Mouse (Mus musculus): Measurements from ENCODE around the gene Mrpl46.

Gene Mrpl46

DNA sequence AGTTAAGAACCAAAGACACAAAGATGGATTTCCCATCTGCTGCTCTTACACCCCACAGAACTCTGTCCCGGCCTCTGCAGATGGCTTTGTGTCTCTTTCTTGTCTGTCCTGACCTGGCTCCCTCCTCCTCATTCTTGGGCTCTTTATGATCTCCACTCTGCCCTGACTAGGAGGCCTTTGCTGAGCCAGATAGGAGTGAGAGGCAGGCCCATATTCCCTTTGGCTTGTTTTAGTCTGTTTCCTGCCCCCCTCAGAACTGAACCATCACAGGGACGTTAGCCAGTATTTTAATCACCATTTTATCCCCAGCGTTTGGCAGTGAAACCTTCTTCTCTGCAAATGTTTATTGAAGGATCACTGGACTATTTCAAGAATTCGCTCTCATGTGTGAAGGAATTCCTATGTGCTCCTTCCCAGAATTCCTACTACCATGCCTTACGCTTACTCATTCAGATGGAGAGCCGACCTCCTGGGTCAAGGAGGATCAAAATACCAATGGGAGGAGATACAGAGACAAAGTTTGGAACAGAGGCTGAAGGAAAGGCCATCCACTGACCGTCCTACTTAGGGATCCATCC, 14.2 kb downstream of the Mrpl46 start:
- no peak for DNase-seq (ENCODE audit: low spot score in 2 of 2)

DNA sequence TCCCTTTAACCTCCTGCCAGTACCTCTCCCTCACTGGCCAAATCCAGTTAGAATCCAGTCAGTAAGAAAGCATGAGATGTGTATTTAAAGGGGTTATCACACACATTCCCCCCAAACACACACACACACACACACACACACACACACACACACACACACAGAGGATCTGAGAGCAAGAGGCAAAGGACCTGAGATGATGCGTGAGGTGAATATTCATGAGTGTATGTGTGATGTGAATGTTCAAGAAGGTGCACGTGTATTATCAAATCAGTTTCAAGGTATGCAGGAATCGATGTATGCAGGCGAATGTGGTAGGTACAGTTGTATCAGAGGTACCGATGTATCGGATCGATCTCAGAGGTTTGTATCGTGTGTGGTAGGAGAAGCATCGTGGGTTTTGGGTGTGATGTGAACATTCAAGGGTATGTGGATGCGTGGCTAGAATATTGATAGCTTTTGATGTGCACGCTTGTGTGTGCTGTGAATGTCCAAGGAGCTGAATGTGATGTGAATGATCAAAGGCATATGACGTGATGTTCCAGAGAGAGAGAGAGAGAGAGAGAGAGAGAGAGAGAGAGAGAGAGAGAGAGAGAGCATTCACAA, 15.3 kb downstream of the Mrpl46 start:
- no peak for DNase-seq (ENCODE audit: low spot score in 2 of 2)

DNA sequence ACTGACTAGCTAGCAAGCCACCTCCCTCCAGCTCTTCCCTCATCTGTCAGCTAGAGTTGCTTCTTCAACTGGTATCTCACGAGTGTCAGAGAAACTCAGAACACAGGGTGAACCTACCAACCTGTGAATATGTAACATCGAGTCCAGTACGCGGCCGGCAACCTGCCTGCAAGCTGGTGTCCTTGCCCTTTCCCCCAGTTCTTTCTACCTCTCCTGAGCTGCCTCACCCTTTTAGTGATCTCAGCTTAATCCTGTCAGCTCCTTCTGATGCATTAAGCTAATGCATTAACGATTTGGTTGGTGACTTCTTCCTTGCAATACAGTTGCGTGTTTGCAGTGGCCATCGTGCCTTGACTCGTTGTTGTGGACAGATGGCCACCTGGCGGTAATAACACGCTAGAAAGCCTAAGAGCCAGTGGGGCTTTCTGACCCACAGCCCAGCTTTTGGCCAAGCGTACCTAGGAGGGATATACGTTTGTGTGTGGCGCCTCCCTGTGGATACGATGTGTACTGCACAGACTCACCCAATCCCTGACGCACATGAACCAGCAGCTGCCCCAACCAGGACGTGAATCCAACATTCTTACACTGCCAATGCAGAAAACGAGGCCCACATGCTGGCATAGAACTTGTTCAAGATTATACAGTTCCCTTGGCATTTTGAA, 17.2 kb downstream of the Mrpl46 start:
- peak; percentile 92 to 95 for DNase-seq (ENCODE audit: low spot score in 2 of 2)

DNA sequence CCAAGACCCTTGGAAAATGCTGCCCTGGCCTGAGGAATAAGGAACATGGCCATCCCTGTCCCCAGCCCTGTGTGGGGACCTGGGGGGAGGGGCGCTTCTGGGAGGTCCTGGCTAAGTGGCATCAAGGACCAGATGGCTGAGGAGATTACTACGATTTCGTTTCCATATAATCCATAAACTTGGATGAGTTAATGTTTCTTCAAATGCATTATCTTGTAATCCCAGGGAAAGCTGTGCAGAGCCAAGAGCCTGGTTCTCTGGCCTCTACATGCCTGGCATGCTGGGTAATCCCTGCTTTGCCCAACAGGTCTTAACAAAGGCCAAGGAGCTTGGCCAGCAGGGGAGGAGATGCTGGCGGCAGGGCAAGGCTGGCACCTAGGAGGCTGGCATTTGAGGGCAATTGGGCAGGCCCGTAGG, 18.1 kb downstream of the Mrpl46 start:
- no peak for DNase-seq (ENCODE audit: low spot score in 2 of 2)

DNA sequence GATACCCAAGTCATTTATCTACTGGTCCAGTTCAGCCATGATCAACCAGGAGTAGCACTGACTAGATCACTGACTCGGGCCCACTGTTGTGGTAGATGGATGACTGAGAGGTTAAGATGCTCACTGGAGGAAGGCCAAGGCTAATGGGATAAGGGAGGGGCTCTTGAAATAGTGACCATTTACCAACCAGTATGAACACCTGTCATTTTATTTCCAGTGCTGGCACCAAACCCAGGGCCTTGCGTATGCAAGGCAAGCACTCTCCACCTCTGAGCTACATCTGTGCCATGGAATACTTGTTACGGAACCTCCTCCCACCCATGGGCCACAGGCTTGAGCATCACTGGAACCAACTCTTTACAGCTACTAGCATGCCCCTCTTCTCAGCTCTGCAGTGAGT, 19.5 kb downstream of the Mrpl46 start:
- DNase-seq (ENCODE audit: low spot score in 2 of 2), result no peak

DNA sequence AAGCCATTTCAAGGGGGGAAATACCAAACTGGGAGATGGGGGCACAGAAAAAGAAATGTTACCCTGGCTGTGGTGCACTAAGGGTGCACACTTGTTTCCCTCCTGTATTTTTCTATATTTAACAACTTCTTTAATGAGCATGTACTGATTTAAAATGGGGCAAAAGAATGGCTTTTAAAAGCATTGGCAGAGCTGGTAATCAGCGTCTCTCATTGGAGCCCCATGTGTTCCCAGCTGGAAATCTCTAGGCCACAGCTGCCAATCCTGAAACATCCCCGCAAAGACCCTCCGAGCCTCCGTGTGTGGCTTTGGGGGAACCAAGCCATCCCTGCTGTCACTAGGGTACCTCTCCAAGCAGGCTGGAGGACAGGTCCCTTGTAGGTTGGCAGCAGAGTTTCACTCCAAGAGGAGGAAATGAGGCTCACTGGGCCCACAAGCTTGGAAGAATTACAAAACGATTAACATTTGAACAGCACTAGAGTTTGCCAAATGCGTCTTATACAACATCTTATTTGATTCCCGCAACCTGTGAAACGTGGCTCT, 28.8 kb downstream of the Mrpl46 start:
- DNase-seq (ENCODE audit: low spot score in 2 of 2), result no peak

DNA sequence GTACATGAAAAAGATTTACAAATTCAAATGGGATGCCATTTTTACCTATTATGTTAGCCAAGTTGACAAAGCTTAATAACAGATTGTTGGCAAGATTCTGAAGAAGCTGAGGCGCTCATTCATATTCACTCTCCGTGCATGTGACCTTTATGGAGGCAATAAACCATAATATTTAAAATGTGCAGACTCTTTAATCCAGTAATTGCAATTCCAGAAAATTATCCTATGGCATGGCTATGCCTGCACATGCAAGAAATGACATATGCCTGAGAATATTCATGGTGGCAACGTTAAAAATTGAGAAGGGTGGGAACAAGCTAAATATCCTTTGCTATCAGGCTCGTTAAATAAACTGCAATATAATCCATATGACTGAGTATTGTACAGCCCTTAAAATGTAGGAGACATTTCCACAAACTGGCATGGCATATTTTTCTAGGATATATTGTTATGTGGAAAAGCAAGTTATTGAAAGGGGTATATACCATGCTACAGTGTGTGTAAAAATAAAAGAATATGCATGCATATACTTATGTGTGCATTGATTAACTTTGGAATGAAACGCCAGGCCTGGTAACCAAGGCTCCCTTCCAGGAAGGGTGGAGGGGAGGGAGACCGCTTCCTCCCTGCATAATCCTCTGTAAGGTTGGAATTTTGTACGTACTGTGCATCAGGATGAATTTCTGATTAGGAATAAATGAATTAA, 29.4 kb downstream of the Mrpl46 start:
- no peak for DNase-seq (ENCODE audit: low spot score in 2 of 2)

DNA sequence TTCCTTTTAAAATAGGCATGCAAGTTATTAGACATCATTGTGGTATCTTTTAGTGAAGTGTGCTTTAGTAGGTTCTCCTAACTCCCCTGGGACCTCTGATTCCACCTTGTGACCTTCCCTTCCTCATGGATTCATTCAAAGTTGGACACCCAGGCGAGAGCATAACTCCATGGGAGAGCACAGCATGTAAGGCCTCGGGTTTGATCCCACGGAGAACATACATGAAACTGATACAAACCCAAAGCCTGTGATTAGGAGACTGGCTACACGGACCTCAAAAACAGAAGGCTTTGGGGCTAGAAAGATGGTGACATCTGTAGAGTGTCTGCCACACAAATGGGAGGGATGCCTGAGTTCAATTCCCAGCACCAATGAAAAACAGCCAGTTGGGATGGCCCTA, 30.4 kb downstream of the Mrpl46 start:
- no peak for DNase-seq (ENCODE audit: low spot score in 2 of 2)

DNA sequence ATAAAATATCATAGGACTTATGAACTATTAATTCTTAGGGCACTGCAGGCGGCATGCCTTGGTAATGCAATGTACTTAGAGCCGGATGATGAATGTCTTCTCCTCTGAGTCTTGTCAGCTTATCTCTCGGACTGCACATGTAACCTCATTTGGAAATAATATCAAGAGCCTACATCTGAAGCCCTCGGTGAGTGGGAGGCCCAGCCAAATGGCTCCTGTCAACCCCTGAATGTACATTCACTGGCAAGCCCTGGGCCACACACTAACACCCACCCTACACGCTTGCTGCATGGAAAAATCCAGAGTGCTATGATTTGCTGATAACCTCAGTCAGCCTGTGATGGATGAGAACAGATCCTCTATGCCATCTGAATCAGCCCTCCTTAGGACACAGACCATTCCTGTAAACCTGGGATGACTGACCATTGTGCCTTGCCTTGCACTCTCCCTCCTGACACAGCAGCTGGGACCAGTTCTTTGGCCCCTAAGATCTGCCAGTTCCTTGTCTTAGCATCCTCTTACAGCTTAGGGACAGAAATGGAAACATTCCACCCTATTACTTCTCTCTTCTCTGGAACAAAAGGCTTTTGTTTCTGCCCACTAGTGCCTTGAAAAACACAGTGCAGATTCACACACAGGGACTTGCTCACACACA, 39.5 kb downstream of the Mrpl46 start:
- no peak for DNase-seq (ENCODE audit: low spot score in 2 of 2)

DNA sequence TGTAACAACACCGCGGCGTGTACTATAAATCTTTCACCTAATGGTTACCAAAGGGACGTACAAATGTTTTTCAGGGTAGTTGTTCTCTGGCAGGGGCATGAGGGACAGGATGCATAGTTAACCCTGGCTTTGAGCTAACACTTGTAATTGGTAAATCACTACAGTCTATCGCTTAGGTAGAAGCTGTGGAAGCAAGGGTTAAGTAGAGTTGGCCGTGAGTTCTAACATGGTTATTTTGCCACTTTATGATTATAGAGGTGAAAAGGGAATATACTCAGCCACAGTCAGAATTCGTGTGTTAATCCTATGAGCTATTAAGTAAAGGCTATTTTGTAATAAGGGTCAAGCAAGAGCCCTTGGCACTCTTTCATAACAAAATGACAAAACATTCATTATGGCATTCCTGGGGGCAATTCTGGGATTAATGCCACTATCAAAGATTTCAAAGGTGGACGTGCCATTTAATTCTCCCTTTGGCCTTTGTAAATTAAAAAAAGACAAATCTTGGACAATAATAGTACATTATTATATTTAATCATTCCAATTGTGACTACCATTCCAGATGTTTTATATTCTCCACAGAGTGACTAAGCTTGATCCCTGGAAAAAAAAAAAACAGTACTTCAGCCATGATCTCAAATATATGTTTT, 43.9 kb downstream of the Mrpl46 start:
- no peak for DNase-seq (ENCODE audit: low spot score in 2 of 2)

DNA sequence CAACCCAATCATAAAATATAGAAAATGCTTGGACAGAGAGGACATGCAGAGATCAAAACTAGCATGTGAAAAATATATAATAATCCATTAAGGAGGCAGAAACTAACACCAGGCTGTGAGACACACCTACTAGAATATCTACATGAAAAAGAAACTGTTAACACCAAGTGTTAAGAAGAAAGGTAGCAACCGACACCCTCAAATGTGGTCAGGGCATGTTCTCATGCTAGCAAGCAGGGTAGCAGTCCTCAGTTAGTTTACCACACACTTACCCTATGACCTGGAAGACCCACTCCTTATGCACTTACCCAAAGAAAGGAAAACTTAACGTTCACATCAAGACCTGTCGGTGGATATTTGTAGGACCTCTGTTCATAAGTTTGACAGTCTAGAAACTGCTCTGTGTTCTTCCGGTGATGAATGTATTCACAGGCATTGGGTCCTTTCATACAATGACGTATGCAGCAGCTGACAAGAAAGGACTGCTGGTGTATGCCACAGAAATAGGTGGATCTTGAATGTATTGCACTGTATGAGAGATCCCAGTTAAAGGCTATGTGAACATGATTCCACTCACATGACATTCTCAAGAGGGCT, 45.6 kb downstream of the Mrpl46 start, which contains the start of gene Ntrk3:
Ntrk3 (minus strand) TSS at position 399 of the 597 bp plus-strand sequence.
- no peak for DNase-seq (ENCODE audit: low spot score in 2 of 2)

DNA sequence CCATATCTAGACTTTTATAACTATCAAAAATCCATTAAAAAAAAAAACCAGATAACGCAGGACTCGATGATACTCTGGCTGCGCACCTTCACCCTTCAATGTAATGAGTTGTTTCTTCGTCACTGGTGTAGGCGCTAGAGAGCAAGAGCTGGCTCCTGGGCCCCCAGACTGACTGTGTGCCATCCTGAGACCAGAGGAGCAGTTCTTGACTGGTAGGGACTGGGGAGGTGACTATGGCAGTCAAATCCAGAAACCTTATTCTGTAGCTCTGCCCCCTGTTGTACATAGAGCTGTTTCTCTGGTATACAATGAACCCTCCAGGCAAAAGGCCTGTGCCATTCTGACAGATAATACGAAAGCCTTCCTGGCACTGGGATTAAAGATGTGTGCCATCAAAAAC, 46.1 kb downstream of the Mrpl46 start:
- DNase-seq (ENCODE audit: low spot score in 2 of 2), result no peak

DNA sequence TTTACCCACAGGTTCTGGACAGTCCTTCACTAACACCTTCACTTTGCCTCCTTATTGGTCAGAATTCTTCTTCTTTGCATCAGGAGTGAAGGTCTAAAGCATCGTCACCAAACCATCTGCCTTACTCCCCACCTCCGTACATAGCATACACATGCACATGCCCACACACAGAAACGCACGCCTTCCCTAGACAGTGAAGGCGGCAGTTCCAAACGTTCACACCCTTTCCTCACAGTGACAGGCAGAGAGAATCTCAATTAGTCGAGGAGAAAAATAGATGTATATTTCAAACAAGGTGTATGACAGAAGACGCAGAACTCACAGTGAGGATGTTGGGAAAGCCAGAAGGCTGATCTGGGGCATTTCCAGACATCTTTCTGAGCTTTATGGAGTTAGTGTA, 51.9 kb downstream of the Mrpl46 start:
- DNase-seq (ENCODE audit: low spot score in 2 of 2), result peak in 1 of 2 experiments; percentile 21

Data from frontal cortex, postnatal 25 days (tissue).